Mouse (Mus musculus) G1E (cell line): ENCODE measurements around the gene Esrra. TPM values are rescaled to one million over a fixed set of nuclear protein-coding genes. Genes with fewer than 3 reads are reported as not detected.

ENCODE experiments used
- ATAC-seq: 2 replicates; pipeline ENCODE4 v1.8.0; 2016; ENCODE audit warnings: mild to moderate bottlenecking; ENCODE audit not compliant: insufficient number of reproducible peaks, poor library complexity, low FRiP score, severe bottlenecking; ENCODE audit errors: extremely low read depth
- DNase-seq: peaks from one replicate; pipeline ENCODE4 v3.0.0; 2012; ENCODE audit warnings: low spot score
- H3K27me3 ChIP-seq: 2 replicates; pipeline ENCODE4 v1.6.1; 2012; ENCODE audit warnings: mild to moderate bottlenecking, low read length, inconsistent platforms; ENCODE audit not compliant: insufficient read depth
- H3K36me3 ChIP-seq: replicated peaks from 2 replicates; pipeline ENCODE3; 2012; ENCODE audit warnings: mild to moderate bottlenecking, inconsistent platforms
- H3K4me1 ChIP-seq: 2 replicates; pipeline ENCODE4 v1.6.1; 2012; ENCODE audit warnings: low read depth, low read length, inconsistent platforms, mixed read lengths; ENCODE audit not compliant: insufficient read depth
- H3K4me3 ChIP-seq: 2 replicates; pipeline ENCODE4 v1.5.1; 2012; ENCODE audit warnings: low read depth, mild to moderate bottlenecking, inconsistent platforms, low read length, moderate library complexity, mixed read lengths
- H3K9me3 ChIP-seq: replicated peaks from 2 replicates; pipeline ENCODE4 v1.6.1; 2012; ENCODE audit warnings: inconsistent platforms
- CTCF ChIP-seq: IDR thresholded peaks from 2 replicates; pipeline ENCODE4 v1.5.1; 2012; ENCODE audit warnings: low read depth, low read length, inconsistent platforms, mixed read lengths
- GATA1 ChIP-seq: IDR thresholded peaks from 2 replicates; pipeline ENCODE4 v1.6.1; 2012; ENCODE audit warnings: borderline replicate concordance, low read length, inconsistent platforms, mixed read lengths
- GATA2 ChIP-seq: IDR thresholded peaks from 2 replicates; pipeline ENCODE4 v1.6.1; 2012; ENCODE audit warnings: low read depth, low read length, inconsistent platforms, borderline replicate concordance
- POLR2AphosphoS5 ChIP-seq: IDR thresholded peaks from 2 replicates; pipeline ENCODE4 v1.6.1; 2012; ENCODE audit warnings: low read depth, low read length, inconsistent platforms; ENCODE audit not compliant: insufficient replicate concordance
- TAL1 ChIP-seq: conservative IDR thresholded peaks from 2 replicates; pipeline ENCODE4 v1.6.1; 2012; ENCODE audit warnings: low read depth, low read length, inconsistent platforms, mixed read lengths
- polyA plus RNA-seq: library from polyadenylated mRNA; stranded (reverse); fragments of >175 nt; gene quantifications from 2 replicates; pipeline ENCODE4 v1.2.3, GENCODE M21; 2012
- total RNA-seq, 2 experiments: library from RNA; stranded (forward) in 1 of 2; stranded (reverse) in 1 of 2; fragments of 200-1000 nt in 1 of 2; fragments of >200 nt in 1 of 2; fragmentation: Nextera tagmentation in 1 of 2; gene quantifications; 2 replicates each; pipeline ENCODE4 v1.2.3; 2014 to 2017

Gene Esrra
- total and polyA plus RNA-seq, 3 experiments: 10.0 to 42.6 (median 21.1) TPM

- Histone ChIP-seq H3K27me3 (peaks cover 42% of the 10 kb centered on the region), H3K4me1 (peaks cover 25% of the 10 kb centered on the region), H3K9me3 (peaks cover 8% of the 10 kb centered on the region), H3K4me3 (no peak overlapping the region), H3K36me3 (peaks cover 24% of the 10 kb centered on the region)
- DNase-seq (no peak), ATAC-seq (no peak)
- TF ChIP-seq GATA1 (no peak), TAL1 (no peak), GATA2 (no peak), CTCF (0 out of 2 replicates have a peak, but pooled peaks have one; percentile 22), POLR2AphosphoS5 (no peak)
Observed at GRCm38 (mm10) chr19:6936299-6936698, 14.7 kb upstream of the Esrra start.

GRCm38 (mm10) chr19:6934195-6934977 is 12.8 kb upstream of the Esrra start, which contains the start of gene Kcnk4:
TSS of gene Kcnk4 (minus strand) at chr19:6934515.
- TF ChIP-seq GATA1 (no peak), POLR2AphosphoS5 (no peak), GATA2 (no peak), CTCF (no peak), TAL1 (no peak)
- Histone ChIP-seq H3K36me3 (peaks cover 19% of the 10 kb centered on the region), H3K9me3 (peaks cover 8% of the 10 kb centered on the region), H3K4me3 (peak within 1 kb of the TSS; percentile 33; the same call in 1 of the 2 replicates), H3K27me3 (peaks cover 50% of the 10 kb centered on the region), H3K4me1 (peaks cover 7% of the 10 kb centered on the region)
- DNase-seq: no peak
- no peak for ATAC-seq

- Histone ChIP-seq H3K4me3 (peak overlapping the region; percentile 33; the same call in 1 of the 2 replicates), H3K36me3 (peaks cover 12% of the 10 kb centered on the region), H3K9me3 (peaks cover 8% of the 10 kb centered on the region), H3K4me1 (peaks cover 6% of the 10 kb centered on the region; the same call in 1 of the 2 replicates), H3K27me3 (peaks cover 53% of the 10 kb centered on the region)
- TF ChIP-seq CTCF (no peak), GATA1 (no peak), GATA2 (no peak), POLR2AphosphoS5 (no peak), TAL1 (no peak)
- DNase-seq (no peak), ATAC-seq (no peak)
Observed at GRCm38 (mm10) chr19:6933436-6934194, 12.0 kb upstream of the Esrra start.

GRCm38 (mm10) chr19:6933102-6933435 is 11.5 kb upstream of the Esrra start:
- no peak for TF ChIP-seq CTCF
- no peak for TF ChIP-seq TAL1
- no peak for TF ChIP-seq GATA1
- no peak for TF ChIP-seq GATA2
- TF ChIP-seq POLR2AphosphoS5: no peak
- ATAC-seq (no peak), DNase-seq (no peak)
- H3K27me3 ChIP-seq: peaks cover 56% of the 10 kb centered on the region
- H3K9me3 ChIP-seq: peaks cover 8% of the 10 kb centered on the region
- H3K4me3 ChIP-seq: no peak overlapping the region
- H3K36me3 ChIP-seq: peaks cover 6% of the 10 kb centered on the region
- H3K4me1 ChIP-seq: peaks cover 6% of the 10 kb centered on the region; the same call in 1 of the 2 replicates

GRCm38 (mm10) chr19:6932018-6932417 is 10.4 kb upstream of the Esrra start:
- no peak overlapping the region for H3K4me3 ChIP-seq
- H3K9me3 ChIP-seq: peaks cover 8% of the 10 kb centered on the region
- ATAC-seq (no peak), DNase-seq (no peak)
- no peak for TF ChIP-seq GATA1
- TF ChIP-seq CTCF: no peak
- no peak for TF ChIP-seq TAL1
- TF ChIP-seq GATA2: no peak
- no peak for TF ChIP-seq POLR2AphosphoS5
- H3K4me1 ChIP-seq: peaks cover 6% of the 10 kb centered on the region
- peaks cover 65% of the 10 kb centered on the region for H3K27me3 ChIP-seq
- no peaks in the 10 kb centered on the region for H3K36me3 ChIP-seq

GRCm38 (mm10) chr19:6931002-6931401 is 9.4 kb upstream of the Esrra start:
- TF ChIP-seq TAL1 (no peak), GATA1 (no peak), GATA2 (no peak), POLR2AphosphoS5 (no peak), CTCF (no peak)
- Histone ChIP-seq H3K27me3 (peaks cover 73% of the 10 kb centered on the region), H3K4me3 (no peak overlapping the region), H3K9me3 (peaks cover 8% of the 10 kb centered on the region), H3K36me3 (no peaks in the 10 kb centered on the region), H3K4me1 (peaks cover 6% of the 10 kb centered on the region)
- DNase-seq (no peak), ATAC-seq (no peak)
